Mouse (Mus musculus) embryo, embryonic 10 days (tissue): Measurements from ENCODE around the gene Asic4.

Experiments used
- DNase-seq: peaks from one replicate; pipeline ENCODE4 v3.0.0-alpha.2; 2015; ENCODE audit warnings: low spot score

Gene Asic4

GRCm38 (mm10) chr1:75463652-75464204 is 13.5 kb downstream of the Asic4 start:
- DNase-seq = peak; percentile 8

- DNase-seq = peak; percentile 86
Measured at GRCm38 (mm10) chr1:75467215-75467927, 17.1 kb downstream of the Asic4 start.

DNA sequence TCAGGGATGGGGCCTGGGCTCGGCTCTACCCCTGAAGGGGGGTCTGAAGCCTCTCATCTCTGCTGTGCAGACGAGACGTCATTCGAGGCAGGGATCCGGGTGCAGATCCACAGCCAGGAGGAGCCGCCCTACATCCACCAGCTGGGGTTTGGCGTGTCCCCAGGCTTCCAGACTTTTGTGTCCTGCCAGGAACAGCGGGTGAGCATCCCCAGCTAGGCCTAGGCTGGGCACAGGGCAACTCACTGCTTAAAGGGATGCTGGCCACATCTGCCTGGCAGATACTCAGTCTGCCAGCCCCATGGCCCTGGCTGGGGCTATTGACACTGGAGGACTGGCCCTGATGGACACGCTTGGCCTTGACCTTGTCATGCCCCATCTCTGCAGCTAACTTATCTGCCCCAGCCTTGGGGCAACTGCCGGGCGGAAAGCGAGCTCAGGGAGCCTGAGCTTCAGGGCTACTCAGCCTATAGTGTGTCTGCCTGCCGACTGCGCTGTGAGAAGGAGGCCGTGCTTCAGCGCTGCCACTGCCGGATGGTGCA is 19.1 kb downstream of the Asic4 start:
- DNase-seq = no peak

DNA sequence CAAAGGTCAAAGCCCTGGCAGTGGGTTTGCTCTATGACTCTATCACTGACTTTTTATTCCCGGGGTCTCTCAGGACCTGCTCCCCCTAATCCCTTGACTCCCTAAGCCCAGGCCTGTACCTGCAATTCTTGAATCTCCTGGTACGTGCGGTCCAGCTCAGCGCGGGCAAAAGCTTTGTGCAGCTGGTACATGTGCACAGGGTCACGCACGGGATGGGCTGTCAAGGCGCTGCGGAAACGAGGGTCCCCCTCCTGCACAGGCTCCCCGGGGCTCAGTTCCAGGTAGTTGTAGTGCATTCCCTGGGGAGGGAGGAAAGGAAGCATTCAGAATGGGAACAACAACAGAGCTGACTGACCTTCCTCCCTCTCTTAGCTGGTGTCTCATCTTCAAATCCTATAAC is 26.2 kb downstream of the Asic4 start:
- no peak for DNase-seq

DNA sequence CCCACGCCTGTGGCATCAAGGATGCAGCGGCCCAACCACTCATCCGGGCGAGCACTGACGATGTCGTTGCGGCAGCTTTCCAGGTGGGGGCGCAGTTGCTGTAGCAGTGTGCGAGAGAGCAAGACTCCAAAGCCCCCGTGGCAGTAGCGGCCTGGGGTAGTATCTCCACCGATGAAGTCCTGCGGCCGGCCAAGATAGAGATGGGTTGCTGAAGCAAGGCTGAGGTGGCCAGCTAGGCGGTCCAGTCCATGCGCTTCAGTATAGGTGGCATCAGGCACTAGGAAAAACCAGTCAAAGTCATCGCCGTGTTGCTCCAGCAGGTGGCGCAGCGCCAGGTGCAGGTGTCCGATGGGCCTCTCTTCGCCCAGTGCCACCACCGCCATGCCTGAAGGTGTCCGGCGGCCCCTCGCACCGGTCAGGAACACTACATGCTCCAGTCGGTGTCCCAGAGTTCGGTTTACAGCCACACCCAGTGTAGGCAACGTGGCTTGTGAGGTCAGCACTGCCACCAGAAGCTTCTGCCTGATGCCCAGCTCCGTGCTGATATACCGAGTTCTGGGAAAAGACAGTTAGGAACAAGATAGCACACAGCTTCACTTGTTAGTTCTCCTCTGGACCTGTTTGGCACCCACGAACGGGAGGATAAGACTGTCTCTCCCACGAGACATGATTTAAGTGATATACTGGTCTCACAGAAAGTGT is 27.2 kb downstream of the Asic4 start:
- peak; percentile 92 for DNase-seq

GRCm38 (mm10) chr1:75477966-75478290 is 27.7 kb downstream of the Asic4 start:
- DNase-seq = no peak

GRCm38 (mm10) chr1:75478497-75478896 is 28.3 kb downstream of the Asic4 start:
- peak; percentile 44 for DNase-seq

DNA sequence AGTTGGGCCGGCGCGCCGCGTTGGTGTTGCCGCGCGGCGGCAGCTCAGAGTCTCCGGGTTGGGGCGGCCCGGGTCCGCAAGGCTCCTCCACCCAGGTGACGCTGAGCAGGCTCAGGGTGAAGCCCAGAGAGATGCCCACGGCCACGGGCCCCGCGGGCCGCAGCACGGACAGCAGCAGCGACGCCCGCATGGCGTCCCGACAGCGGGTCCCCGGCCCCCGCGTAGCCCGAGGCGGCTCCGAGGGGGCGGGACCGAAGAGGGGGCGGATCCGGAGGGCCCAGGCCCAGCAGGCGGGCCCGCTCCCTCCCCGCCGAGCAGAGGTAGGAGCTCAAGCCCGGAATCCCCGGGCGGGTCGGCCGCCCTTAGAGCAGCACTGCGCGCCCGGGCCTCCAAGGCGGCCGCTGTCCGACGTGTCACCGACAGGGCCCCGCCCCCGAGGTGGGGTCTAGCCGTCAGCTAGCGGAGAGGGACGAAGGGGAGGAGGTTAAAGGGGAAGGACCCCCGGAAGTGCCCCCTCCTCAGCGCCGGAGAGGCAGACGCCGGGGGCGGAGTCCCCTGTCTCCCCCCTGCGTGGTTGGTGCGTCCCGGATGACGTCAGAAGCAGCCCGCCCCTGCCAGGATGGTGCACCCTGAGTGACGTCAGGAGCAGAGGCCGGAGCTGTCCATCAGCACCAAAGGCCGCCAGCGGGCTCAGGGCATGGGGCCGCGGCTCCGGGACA is 28.8 kb downstream of the Asic4 start, which contains the start of the genes Chpf and Tmem198:
TSS of gene Chpf (minus strand) at position 392 of the 719 bp plus-strand sequence.
TSS of gene Tmem198 (plus strand) at position 617 of the 719 bp plus-strand sequence.
- peak; percentile 99 for DNase-seq

- no peak for DNase-seq
Measured at GRCm38 (mm10) chr1:75479635-75479989, 29.4 kb downstream of the Asic4 start.

DNA sequence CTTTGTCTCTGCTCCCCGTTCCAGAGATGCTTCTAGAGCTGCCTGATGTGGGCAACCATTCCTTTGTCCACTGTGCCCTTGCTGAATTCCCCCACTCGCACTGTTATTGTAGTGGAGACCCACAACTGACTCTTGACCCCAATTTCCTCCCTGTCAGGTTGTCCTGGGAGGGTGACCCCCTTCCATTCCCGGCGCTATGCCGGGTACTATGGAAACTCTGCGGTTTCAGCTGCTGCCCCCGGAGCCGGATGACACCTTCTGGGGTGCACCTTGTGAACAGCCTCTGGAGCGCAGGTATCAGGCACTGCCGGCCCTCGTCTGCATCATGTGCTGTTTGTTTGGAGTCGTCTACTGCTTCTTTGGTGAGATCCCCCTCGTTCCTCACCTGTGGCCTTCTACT is 29.8 kb downstream of the Asic4 start:
- DNase-seq = no peak

- no peak for DNase-seq
Measured at GRCm38 (mm10) chr1:75480735-75481134, 30.5 kb downstream of the Asic4 start.

GRCm38 (mm10) chr1:75486561-75486960 is 36.3 kb downstream of the Asic4 start:
- no peak for DNase-seq

DNA sequence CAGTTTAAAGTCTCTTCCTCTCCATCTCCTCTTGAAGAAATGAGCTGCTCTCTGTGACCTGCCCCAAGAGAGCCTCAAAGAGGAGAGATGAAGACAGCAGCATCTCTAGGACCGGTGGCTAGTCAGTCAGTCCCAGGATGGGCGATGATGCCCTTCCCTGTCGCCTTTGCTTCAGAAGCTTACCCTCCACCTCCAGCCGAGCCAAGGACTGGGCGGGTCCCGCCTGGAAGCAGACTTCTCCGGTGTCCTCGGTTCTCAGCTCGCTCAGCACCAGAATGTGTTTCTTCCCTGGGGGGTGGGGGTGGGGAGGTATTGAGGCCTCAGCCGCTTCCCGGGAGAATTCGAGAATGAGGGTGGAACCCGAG is 36.8 kb downstream of the Asic4 start:
- DNase-seq = no peak

- peak; percentile 91 for DNase-seq
Measured at GRCm38 (mm10) chr1:75487405-75488161, 37.3 kb downstream of the Asic4 start.

DNA sequence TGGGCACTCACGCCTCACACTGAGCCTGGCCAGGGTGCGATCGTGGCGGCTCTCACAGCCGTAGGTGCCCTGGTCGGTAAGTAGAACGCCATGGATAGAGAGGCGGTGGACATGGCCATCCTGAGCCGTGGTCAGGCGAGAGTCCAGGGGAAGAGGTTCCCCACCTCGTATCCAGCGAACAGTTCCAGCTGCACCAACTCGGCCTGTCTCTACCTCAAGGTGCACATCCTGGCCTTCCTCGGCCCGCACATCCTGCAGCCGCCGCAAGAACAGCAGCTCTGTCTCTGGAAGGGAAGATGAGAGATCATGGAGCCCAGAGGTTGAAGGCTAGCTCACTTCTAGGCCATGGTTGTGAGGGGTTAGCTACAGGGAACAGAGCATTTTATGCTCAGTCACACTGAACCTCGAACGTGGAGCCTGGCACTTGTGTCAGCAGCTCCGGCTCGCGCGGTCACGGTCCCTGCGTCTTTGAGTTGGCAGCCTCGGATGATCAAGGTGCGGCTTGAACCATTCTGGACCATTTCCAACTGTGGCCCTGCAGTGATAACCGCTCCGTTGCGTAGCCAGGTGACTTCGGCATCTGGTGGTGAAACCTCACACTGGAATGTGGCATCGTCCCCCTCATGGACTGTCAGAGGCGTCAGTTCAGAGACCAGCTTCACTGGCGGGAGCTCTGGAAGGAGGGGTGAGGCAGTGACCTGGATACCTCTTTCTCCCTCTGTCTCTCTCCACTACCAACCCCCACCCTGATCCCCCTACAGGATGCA is 40.7 kb downstream of the Asic4 start:
- DNase-seq = no peak

GRCm38 (mm10) chr1:75492579-75493170 is 42.4 kb downstream of the Asic4 start:
- no peak for DNase-seq

- DNase-seq = peak; percentile 76
Measured at GRCm38 (mm10) chr1:75494878-75495548, 44.8 kb downstream of the Asic4 start.

DNA sequence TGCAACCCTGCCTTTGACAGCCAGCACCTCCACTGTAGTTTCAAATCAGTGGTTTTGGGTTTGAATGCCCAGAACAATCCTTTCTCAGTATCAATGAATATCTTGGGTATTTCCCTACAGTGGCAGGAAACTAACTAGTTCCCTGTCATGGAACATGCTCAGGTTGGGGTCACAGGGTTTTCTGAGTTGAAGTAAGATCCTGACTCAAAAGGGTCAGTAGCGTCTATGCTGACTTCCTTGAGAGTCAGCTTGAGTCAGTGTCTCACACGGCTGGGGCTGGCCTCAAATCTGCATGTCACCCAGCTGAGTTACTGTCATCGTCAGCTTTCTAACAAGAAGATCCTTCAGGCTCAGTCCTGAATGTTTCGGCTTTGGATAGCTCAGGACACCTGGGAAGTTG is 48.7 kb downstream of the Asic4 start:
- DNase-seq = no peak

DNA sequence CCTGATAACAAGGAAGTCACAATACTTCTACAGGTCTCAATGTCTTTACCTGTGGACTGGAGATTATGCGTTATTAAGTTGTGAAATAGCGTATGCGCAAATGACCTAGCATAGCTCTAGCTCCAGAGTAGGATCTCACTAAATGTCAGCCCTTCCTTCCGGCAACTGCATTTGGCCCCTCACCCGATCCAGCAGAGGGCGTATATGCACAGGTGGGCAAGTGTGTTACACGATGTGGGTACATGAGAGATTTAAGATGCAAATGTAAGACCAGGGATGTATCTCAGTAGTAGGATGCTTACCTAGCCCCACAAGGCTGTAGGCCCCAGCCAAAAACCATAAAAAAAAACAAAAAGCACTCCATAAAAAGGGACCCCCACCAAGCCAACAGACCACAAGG is 49.2 kb downstream of the Asic4 start:
- DNase-seq = no peak

DNA sequence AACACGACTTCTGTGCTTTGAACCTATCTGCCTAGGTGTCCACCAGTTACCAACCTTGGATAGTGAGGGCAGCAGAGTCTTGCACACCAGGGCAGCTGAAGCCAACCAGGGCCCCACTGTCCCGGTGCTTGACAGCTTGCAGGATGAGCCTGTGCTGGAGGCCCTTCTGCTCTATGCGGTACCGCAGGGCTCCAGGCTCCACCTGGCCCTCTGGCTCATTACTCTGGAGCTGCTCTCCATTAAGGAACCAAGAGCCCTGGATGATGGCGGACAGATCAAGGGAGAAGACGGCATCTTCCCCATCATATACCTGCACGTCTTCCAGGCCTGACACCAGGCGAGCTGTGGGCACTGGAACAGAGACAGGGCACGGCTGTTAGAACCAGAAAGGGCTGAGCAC is 51.7 kb downstream of the Asic4 start:
- DNase-seq = no peak
